Mouse (Mus musculus) olfactory bulb, adult 2 months (tissue): ENCODE measurements around the gene Pfn1.

Experiments used
- CTCF ChIP-seq: fragments of 200-500 bp; IDR thresholded peaks from 2 replicates; pipeline ENCODE4 v1.5.1; 2012; ENCODE audit warnings: low read depth, mild to moderate bottlenecking, low read length, moderate library complexity; ENCODE audit not compliant: insufficient read depth
- POLR2A ChIP-seq: fragments of 200-500 bp; IDR thresholded peaks from 2 replicates; pipeline ENCODE4 v1.6.1; 2012; ENCODE audit warnings: mild to moderate bottlenecking, low read depth, low read length, moderate library complexity; ENCODE audit not compliant: insufficient read depth

DNA sequence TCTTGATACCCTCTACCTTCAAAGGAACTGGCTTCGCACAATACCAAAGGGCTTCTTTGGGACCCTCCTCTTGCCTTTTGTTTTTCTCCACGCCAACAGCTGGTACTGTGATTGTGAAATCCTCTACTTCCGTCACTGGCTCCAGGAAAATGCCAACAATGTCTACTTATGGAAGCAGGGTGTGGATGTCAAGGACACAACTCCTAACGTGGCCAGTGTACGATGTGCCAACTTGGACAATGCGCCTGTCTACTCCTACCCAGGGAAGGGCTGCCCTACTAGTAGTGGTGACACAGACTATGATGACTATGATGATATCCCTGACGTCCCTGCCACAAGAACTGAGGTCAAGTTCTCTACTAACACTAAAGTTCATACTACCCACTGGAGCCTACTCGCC, 14.5 kb downstream of the Pfn1 start:
- TF ChIP-seq CTCF (no peak), POLR2A (no peak)
